Mouse (Mus musculus) kidney, adult 11 months (tissue): ENCODE measurements around the gene Ilf3.
"Not testable (repeated sequence)": the region's sequence is repeated elsewhere in the genome, so short reads cannot be mapped to it uniquely, and the experiment has no call there.

ENCODE experiments used
- DNase-seq: peaks from one replicate; pipeline ENCODE4 v3.0.0; 2022

Gene Ilf3

GRCm38 (mm10) chr9:21367357-21368111 lies at the start of gene Ilf3:
TSS of gene Ilf3 (plus strand) at chr9:21367871.
- peak; percentile 100 for DNase-seq

- no peak for DNase-seq
Observed at GRCm38 (mm10) chr9:21318792-21319191, 48.9 kb upstream of the Ilf3 start.

- DNase-seq, result no peak
Observed at GRCm38 (mm10) chr9:21319503-21319902, 48.2 kb upstream of the Ilf3 start.

GRCm38 (mm10) chr9:21320280-21320618 lies 47.4 kb upstream of the Ilf3 start:
- DNase-seq, result no peak

- DNase-seq, result peak; percentile 67
Observed at GRCm38 (mm10) chr9:21320619-21321512, 46.8 kb upstream of the Ilf3 start, which contains the start of gene Slc44a2. TSS of gene Slc44a2 (plus strand) at chr9:21320698.

GRCm38 (mm10) chr9:21321513-21321835 lies 46.2 kb upstream of the Ilf3 start:
- peak; percentile 36 for DNase-seq

GRCm38 (mm10) chr9:21322211-21322916 lies 45.3 kb upstream of the Ilf3 start:
- no peak for DNase-seq

GRCm38 (mm10) chr9:21322917-21323297 lies 44.8 kb upstream of the Ilf3 start:
- not testable (repeated sequence) for DNase-seq

- peak; percentile 40 for DNase-seq
Observed at GRCm38 (mm10) chr9:21324269-21324668, 43.4 kb upstream of the Ilf3 start.

GRCm38 (mm10) chr9:21327569-21327968 lies 40.1 kb upstream of the Ilf3 start:
- no peak for DNase-seq

- DNase-seq, result no peak
Observed at GRCm38 (mm10) chr9:21328041-21328440, 39.6 kb upstream of the Ilf3 start.

GRCm38 (mm10) chr9:21329041-21329440 lies 38.6 kb upstream of the Ilf3 start:
- no peak for DNase-seq

GRCm38 (mm10) chr9:21329699-21330289 lies 37.9 kb upstream of the Ilf3 start:
- no peak for DNase-seq

- no peak for DNase-seq
Observed at GRCm38 (mm10) chr9:21331365-21332140, 36.1 kb upstream of the Ilf3 start.

GRCm38 (mm10) chr9:21332161-21333061 lies 35.3 kb upstream of the Ilf3 start:
- DNase-seq, result no peak

GRCm38 (mm10) chr9:21333523-21333922 lies 34.1 kb upstream of the Ilf3 start:
- DNase-seq, result no peak

GRCm38 (mm10) chr9:21334747-21335146 lies 32.9 kb upstream of the Ilf3 start:
- no peak for DNase-seq

GRCm38 (mm10) chr9:21335391-21335790 lies 32.3 kb upstream of the Ilf3 start:
- no peak for DNase-seq

GRCm38 (mm10) chr9:21336491-21336890 lies 31.2 kb upstream of the Ilf3 start:
- DNase-seq, result no peak

- peak; percentile 61 for DNase-seq
Observed at GRCm38 (mm10) chr9:21337652-21338051, 30.0 kb upstream of the Ilf3 start.

- DNase-seq, result no peak
Observed at GRCm38 (mm10) chr9:21340411-21340810, 27.3 kb upstream of the Ilf3 start.
